Mouse (Mus musculus) adipocyte (in vitro differentiated cells): ENCODE measurements around the gene Six3.

Source experiments
- DNase-seq: peaks from one replicate; pipeline ENCODE4 v3.0.0-alpha.2; 2016; ENCODE audit warnings: low spot score

Gene Six3

DNA sequence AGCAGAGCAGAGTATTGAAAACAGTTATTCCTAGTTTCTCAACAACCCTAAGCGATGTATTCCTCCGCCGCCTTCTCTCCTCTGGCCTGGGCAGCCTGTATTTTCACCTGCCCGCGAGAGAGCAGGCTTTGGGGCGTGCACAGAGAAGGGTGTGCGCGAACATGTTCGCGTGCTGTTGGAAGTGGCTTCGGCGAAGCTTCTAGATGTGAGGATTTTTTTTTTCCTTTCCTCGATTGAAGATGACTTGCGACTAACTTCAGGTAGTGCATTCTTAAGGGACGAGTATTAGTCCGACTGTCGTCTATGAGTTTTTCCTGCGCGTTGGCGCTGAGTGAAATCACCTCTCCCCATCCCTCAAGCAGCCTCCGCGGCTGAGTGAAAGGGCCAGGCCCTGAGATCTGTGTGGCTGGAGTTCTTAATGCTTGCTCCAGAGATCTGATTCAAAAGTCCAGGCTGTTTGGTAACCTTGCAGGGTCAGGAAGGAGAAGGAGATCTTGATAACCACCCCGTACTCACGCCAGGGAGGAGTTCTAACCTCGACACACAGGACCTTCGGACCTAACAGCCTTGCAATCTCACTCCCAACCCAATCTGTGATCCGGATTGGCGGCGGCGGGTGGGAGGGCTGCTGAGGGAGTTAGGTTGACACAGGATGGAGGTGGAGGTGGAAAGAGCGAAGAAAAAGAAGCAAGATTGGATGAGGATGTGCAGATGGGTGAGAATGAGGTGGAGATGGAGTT is 712 bp upstream of the Six3 start:
- no peak for DNase-seq

DNA sequence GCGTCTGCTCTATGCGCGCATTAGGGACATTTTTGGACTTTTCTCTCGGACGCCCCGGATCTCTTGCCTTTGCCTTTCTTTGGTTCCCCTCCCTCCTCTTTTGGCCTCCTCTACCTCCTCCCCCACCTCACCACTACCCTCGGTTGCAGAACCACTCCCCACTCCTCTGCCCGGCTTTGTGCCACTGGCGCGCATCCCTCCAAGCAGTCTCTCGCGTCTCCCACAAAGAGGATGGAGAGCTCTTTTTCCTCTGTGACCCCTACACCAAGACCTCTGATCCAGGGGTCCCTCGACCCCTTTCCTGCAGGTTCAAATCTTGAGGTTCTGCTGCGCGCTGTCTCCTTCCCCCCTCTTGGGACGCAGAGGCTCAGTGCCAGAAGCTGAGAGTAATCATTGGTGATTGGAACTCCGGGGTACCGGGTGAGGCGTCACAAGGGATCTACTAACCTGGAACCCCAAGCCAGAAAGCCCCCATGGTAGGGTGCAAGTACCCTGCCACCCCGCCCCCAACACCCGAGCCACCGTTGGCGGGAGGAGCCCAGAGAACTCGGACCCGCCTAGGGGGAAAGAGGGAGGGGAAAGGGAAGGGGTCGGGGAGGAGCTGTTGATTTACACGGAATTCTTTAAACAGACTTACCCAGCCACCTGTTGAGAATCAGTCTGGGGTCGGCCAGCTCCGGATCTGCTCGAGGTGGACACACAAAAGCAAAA is 758 bp downstream of the Six3 start:
- no peak for DNase-seq

DNA sequence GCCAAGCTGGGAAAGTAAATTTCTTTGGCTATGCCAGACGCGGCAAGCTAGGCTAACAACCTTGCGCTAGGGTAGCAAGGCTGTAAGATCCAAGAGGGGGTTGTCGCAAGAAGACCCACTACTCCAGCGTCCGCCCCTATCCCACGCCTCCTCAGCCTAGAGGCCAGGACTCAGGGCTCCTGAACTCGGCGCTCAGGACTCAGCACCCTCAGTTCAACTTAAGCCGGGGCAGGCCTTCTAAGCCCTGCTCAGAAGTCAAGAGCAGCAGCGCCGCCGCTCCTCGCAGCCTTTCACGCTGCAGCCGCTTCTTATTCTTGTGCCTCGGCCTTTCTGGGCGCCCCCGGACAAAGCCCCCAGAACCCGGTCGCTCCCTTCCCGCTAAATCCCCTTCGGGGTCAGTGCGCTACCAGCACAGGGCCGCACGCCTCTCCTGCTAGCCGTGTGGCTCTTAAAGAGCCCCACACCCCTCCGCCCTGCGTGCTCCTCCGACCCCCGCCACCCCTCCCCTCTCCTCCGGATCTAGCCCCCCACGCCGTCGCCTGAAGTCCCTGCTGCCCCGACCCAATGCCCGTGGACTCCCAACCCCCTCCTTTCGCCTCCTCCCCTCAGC is 1.4 kb downstream of the Six3 start:
- no peak for DNase-seq

DNA sequence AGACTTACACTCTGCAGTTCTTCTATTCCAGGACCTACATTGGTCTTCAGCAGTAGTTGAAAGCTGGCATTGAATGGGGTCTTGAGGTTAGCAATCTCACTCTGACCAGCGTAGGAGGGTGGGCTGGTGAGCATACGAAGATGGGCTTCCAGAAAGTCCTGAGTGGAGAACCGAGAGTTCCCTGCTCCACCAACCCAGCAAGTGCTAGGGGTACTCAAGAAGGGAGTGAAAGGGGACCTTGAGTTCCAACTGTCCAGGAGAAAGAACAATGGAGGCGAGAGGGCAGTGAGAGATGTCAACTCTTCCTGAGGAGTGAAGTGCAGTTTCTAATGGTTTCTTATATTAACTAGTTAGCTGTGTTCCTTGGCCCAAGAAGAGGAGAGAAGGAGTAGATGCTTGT is 2.2 kb downstream of the Six3 start:
- no peak for DNase-seq

DNA sequence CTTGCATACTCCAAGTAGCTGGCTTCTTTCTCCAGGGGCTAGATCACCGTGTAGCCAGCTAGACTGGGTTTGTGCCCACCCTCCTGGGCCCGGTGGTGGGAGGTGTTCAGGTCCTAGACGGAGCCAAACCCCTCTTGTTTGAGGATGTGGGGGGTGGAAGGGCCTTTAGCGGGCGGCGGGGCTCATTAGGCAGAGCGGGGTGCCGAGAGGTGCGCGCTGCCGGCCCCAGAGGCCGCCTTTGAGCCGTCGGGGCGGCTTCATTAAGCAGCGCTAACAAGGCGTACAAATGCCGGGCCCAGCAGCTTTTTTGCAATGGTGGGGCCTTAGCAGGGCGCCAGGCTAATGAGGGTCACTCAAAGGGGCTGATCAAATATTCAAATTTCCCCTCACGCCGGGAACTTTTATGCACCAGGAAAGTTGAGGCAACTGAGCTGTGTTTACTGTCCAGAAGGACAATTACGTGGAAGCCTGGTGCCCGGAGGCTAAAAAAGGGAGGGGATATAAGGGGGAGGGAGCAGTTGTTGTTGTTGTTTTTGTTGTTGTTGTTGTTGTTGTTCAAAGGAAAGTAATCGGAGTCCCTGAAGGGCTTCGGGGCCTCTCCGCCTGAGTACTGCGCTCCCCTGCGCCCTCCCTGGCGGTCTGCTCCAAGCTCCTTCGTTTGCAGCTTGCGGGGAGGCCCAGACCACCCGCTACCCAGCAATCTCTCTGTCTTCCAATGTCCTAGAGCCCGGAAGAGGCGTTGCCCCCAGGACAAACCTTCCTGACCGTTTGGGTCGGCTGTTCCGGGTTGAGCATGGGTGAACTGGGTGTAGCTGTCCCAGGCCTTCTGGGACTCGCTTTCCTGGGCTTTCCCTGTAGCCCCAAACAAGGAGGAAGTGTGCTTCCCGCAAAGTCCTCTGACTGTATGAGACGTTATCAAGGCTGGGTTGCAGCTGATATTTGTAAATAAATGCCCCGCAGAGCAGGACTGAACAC is 3.4 kb downstream of the Six3 start:
- no peak for DNase-seq

DNA sequence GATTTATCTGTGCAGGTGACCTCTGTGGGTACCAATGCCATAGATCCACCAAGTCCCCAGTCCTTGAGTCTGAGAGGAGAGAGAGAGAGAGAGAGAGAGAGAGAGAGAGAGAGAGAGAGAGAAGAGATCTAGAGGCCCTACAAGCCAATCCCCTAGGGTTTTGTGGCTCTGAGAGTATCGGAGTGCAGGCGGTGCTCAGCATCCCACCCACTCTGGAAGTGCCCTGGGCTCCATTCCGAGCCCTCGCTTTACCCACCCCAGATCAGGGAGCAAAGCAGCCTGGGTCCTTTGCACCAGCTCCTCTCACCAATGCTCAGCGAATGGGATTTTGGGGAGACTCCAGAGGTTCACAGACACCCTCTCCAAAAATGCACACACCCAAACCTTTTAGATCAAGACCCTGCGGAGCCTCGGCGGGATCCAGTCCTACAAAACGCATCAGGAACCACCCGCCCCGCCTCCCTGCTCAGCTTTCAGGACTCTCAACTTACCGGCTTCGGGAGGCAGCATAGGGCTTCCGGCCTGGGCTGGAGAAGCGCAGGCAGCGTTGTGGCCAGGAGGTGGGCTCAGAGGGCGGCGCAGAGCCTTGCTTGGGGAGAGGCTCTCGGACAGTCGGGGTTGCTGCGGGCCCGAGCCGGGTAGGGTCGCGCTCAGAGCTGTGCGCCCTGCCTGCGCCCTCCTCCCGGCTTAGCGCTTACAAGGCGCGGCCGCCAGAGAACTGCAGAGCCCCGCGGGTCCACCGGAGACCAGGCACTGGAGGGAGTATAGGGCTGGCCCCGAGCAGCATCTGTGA is 4.4 kb downstream of the Six3 start:
- DNase-seq, result no peak

DNA sequence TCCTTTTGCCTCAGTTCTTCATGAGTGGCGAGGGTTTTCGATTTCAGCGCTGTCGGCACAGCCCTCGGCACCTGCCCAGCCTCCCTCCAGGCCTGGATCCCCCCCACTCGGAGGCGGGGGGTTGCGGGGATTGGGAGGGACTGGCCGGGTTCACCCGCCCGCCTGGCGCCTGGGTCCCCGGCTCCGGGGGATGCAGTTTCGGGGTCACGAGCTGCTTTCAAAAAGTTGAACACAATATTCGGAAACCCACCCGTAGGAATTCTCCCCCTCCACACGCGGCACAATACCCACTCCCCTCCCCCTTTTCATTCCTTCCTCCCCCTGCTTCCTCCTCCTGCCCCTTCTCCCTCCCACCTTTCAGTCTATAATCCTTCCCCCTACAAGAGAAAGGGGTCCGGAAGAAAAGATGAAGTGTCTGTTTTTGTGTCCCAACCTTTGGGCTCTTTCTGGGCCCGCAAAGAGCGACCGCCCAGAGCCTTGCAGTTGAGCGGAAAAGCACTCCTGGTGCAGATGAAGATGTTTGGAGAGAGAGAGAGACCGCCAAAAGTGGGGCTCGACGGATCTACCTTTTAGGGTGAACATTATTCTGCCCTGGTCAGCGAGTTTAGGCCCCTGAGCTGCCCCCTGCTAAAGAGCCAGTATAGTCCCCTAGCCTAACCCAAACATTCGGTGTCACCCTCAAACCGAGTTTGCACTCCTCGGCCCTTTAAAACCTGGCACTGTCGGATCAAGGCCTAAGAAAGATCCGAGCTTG is 5.1 kb downstream of the Six3 start:
- no peak for DNase-seq

DNA sequence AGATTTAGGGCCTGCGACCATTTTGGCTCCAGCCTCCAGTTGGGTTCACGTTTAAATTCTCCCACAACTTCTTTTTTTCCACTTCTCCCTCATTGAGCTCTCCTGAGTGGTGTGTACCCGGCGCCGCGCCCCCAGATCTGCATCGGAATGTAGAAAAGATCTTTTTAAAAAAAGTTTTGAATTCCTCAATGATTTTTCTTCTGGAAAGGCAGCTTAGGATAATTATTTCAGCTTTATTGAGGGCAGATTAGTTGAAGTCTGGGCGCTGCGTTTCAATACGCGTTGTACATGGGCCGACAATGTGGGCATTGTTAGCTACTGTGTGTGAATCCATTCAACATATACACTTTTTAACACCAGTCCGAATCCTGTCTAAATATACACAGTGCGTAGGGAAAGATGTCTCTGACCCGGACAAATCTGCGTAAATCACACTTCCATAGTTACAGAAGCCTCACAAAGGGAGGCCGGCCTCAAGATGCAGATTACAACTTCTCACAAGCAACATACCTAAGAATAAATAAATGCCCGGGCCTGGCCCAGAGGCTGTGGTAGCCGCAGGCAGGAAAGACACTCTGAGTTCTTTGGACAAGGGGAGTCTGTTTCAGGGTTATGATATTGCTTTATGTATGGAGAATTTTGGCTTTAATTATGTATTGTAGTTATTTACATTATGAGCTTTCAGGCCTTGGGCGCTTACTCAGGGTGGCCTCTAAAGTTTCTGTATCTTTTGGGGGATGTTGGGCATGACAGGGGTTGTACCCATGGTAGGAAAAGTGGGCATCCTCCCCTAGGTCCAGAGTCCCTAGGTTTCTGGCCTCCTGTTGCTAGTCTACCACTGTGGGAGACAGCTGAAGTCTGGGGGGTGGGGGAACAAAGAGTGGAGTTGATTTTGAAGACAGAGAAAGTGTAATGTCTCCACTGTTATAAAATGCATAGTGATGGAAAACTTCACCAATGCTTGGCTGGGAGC is 6.0 kb downstream of the Six3 start:
- no peak for DNase-seq

DNA sequence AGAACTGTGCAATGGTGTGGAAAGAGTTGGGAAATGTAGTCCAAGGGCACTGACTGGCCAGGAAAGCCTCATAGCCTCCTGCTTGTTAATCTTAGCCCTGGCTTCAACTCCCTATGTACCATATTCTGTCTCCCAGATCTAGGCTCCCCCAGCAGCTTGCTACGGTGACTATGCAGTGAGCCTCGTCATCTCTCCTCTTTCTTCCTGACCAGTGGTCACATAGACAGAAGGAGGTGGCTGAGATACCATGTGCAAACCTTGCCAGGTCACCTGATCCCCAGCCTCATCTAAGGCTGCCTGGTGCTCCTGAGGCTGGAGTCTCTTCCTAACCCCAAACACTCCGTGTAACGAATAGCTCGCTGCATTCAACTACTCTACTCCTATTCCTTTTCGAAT is 6.7 kb downstream of the Six3 start:
- no peak for DNase-seq

DNA sequence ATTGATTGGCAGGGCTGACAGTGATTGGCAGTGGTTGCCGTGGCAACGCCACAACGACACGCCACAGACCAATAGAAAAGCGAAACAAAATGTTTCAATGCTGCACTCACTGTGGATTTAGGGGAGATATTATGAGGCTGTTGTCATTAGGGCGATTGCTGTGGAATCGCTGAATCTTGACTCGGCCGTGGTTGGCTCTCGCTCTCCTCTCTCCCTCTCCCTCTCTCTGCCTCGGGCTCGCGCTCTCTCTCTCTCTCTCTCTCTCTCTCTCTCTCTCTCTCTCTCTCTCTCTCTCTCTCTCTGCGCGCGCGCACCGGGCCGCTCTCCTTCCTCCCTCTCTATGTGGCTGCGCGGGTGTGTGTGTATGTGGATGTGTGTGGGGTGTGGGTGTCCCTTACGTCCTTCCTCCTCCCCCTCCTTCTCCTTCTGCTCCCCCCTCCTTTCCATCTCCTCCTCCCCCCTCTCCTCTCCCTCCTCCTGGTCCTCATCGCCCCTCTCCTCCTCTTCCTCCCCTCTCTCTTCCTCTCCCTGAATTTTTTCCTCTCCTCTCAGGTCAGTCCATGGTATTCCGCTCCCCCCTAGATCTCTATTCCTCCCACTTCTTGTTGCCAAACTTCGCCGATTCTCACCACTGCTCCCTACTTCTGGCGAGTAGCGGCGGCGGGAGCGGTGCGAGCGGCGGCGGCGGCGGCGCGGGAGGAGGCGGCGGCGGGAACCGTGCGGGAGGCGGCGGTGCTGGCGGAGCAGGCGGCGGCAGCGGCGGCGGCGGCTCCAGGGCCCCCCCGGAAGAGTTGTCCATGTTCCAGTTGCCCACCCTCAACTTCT is 7.5 kb downstream of the Six3 start:
- no peak for DNase-seq

DNA sequence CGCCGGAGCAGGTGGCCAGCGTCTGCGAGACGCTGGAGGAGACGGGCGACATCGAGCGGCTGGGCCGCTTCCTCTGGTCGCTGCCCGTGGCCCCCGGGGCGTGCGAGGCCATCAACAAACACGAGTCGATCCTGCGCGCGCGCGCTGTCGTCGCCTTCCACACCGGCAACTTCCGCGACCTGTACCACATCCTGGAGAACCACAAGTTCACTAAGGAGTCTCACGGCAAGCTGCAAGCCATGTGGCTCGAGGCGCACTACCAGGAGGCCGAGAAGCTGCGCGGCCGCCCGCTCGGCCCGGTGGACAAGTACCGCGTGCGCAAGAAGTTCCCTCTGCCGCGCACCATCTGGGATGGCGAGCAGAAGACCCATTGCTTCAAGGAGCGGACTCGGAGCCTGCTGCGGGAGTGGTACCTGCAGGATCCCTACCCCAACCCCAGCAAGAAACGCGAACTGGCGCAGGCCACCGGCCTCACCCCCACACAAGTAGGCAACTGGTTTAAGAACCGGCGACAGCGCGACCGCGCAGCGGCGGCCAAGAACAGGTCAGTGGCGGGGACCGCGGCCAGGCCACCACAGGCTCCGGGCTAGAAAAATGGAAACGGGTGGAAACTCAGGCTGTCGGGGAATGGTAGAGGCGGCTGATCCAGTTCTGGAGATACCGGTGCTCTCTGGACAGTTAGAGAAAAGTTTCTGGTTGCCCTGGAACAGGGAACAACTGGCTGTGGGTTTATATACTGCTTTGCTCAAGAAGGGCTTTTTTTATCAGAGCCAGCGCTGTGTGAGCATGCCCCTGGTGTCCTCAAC is 8.3 kb downstream of the Six3 start:
- DNase-seq, result no peak

DNA sequence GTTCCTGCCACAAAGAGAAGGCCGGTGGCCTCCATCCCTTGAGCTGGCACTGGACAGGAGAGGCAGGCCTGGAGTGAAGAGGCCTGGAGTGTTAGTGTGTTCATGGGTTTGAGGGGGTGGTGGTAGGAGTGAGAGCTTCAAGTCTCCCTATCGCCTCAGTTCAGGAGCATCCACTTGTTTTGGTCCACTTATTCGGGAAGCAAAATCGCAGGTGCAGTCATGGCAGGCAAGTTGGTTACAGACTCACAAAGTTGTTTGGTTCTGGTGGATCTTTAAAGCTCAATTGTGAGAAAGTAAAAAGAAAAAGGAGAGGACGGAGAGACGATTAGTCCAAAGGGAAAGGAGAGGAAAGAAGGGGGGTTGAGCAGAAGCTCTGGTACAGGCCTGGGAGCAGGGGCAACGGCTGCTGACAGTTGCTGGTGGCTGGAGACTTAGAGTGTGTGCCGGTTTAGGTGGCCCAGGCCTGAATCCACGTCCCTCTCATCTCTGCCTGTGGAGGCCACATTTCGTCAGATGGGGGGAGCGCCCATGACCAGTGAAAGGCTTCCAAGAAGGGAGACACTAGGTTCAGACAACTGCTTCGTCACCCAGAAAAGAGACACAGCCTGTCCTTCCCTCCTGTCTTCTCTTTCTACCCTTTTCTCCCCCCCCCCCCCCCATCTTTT is 9.2 kb downstream of the Six3 start:
- no peak for DNase-seq

DNA sequence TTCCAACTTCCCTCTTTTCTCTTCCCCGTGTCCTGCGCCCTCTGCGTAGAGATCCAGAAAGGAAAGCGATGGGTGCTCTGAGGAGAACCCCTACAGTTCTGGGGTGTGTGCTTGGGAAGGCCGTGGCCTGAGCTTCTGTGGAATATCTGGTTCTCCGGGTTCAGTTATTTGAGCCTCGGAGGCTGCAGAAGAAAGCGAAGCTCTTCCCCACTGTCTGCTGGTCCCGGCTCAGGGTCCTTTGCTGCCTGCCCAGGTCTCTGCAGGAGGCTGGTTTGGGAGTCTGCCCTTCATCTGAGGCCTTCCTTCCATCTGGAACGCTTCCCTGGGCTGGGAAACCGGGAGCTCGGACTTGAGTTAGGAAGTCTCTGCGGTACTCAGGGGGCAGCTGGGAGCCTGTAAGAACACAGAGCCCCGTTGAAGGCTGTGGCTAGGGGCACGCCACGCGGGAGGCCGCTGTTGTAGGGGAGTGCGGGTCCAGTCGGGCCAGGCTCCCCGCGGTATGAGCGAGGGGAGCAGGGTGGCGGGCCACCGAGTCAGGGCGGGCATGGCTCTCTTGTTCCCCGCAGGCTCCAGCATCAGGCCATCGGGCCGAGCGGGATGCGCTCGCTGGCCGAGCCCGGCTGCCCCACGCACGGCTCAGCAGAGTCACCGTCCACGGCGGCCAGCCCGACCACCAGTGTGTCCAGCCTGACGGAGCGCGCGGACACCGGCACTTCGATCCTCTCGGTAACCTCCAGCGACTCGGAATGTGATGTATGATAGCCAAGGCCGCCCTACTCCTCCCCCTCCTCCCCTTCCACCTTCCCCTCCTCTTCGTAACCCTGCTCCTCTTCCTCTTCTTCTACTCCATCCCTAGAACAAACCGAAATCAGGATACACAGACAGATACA is 10.0 kb downstream of the Six3 start:
- DNase-seq, result no peak

DNA sequence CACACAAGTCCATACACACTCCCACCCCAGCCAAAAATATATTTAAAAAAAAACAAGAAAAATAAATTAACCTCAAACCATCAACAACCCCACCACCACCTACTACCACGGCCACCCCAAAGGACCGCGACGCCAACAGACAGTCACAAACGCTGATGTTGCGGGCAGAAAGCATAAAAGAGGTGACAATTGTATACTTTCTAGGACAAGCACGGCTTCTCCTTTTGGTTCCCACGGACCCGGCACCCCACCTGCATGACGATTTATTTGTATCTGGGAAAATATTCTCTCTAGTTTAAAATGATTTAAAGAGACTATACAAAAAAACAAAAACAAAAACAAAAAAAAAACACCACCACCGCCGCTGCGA is 10.6 kb downstream of the Six3 start:
- DNase-seq, result no peak

DNA sequence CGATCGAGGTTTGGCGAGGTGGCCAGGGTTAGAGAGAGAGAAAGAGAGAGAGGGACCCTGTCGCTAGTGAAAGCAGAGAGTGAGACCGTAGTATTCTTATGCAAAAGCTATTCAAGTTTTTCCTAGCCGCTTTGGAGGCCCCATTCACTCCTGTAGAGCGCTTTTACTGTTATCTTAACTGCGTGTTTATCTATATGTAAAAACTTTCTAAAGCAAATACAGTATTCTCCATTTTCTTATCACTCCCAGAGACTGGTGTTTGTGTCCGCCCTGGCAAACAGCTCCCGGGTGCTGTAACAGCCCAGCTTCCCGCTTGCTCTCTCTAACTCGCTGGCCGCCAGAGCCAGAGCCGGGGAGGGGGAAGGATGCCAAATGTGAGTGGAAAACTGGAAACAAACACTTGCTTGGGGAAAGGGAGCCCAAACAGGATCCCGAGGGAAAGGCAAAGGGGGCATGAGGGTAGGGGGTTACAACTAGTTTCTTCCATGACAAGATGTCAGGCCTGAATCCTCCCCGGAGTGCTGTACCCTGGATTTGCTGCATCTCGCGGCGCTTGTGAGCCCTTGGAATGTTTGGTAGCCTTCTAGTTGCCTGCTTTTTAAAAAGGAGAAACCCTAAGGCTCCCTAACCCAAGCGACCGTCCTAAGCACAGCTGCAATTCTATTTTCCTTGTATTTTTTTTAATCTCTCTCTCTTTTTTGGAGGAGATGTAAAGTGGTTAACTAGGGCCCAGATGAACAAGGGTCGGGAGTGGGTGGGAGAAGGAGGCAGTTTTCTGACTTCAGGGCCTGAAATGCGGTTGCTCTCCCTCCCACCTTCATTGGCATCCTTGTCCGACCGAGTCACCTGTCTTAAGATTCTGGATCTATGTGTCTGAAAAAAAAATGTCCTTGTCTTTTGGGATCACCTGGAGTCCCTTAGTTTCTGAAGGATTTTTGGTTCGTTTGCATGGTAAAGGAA is 11.9 kb downstream of the Six3 start:
- no peak for DNase-seq
